Mouse (Mus musculus) heart, postnatal 0 days (tissue): ENCODE measurements around the gene Zdhhc12.

Experiments
- CTCF ChIP-seq: IDR thresholded peaks from 2 replicates; pipeline ENCODE4 v1.5.1; 2016; ENCODE audit warnings: antibody characterized with exemption, control low read depth, low read depth
- EP300 ChIP-seq: IDR thresholded peaks from 2 replicates; pipeline ENCODE4 v1.6.1; 2016; ENCODE audit warnings: antibody characterized with exemption, low read depth

- TF ChIP-seq CTCF (no peak), EP300 (no peak)
Measured at GRCm38 (mm10) chr2:30111500-30111899, 18.1 kb upstream of the Zdhhc12 start.
